9 mouse cellular contexts compared by ENCODE assay signal in the genomic region with DNA sequence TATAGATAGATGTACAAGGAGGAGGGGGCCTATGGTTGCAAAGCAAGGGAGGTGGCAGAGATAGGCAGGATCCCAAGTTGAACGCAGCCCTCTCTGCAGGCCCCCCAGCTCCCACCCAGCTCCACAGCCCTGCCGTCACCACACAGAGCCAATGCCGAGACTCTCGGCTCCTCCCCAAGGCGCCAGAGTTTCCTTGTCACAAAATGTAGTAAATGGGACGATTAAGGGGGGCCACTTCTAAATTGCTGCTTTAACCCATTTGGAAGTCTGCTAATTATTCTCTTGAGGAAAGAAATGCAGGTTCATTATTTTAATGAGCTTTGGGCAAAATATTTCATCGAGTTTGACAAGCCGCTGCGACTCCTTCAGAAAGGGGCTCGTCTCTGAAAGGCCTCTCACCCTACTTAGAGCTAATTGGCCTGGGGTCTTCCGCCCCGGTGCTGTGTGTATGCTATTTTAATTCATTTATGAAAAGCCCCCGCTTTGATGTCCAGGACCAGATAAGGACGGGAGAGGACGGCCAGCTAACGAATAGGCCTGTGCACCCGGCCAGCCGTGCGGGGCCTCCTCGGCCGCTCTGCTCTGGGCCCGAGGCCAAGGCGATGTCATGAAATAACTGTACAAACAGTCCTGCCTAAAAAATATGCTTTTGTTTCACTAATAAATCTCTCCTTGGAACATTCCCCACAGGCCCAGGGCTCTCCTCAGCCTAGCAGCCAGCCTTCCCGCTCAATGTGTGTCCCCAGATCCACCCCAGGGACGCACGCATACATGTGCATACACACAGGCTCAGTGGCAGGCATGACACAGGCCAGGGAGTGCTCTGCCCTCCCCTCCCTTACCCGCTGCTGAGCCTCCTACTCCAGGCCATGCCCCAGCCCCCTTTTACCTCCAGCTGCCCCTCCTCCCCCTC.
DNase-seq lines count a peak whose midpoint lies in the region; ATAC-seq and TF ChIP-seq lines count a peak whose summit lies in the region.
"Had no signal": no experiment of that assay in that cellular context is flagged by ENCODE, and none has a peak within 500 bp of the region (broad histone marks: within the 10 kb centered on the region; RNA-seq: fewer than 3 reads in every experiment).

No protein-coding gene starts in this region.

- peak overlapping the region; percentile 8; the same call in 1 of the 2 replicates for H3K4me3 ChIP-seq in embryonic facial prominence, embryonic 10.5 days
- no peak overlapping the region for H3K4me3 ChIP-seq in hindbrain, embryonic 13.5 days
- 0 out of 2 replicates have a peak overlapping the region, but pooled peaks have one; percentile 5 for H3K4me3 ChIP-seq in limb, embryonic 14.5 days (replicated peaks; ENCODE audit: low read length)
- H3K4me3 ChIP-seq in midbrain, embryonic 16.5 days (ENCODE audit: low read depth, low read length) = no peak overlapping the region

- H3K9me3 ChIP-seq in embryonic facial prominence, embryonic 10.5 days = 0 out of 2 replicates have a peak, but pooled peaks cover 8% of the 10 kb centered on the region
- no peaks in the 10 kb centered on the region for H3K9me3 ChIP-seq in hindbrain, embryonic 13.5 days
- peaks cover 4% of the 10 kb centered on the region for H3K9me3 ChIP-seq in limb, embryonic 14.5 days (ENCODE audit: control insufficient read depth, low read length)
- peaks cover 3% of the 10 kb centered on the region for H3K9me3 ChIP-seq in midbrain, embryonic 16.5 days (replicated peaks; ENCODE audit: control insufficient read depth, low read length, poor library complexity, severe bottlenecking)

- 64% methylated on average over 27 of the region's 27 CpGs for WGBS in embryonic facial prominence, embryonic 10.5 days
- 35% methylated on average over 27 of the region's 27 CpGs for WGBS in hindbrain, embryonic 13.5 days
- 23% methylated on average over 27 of the region's 27 CpGs for WGBS in limb, embryonic 14.5 days
- WGBS in midbrain, embryonic 16.5 days = 30% methylated on average over 27 of the region's 27 CpGs

- H3K27me3 ChIP-seq in embryonic facial prominence, embryonic 10.5 days (replicated peaks; ENCODE audit: low read depth, poor library complexity, severe bottlenecking) = peaks cover 30% of the 10 kb centered on the region
- H3K27me3 ChIP-seq in hindbrain, embryonic 13.5 days = no peaks in the 10 kb centered on the region
- H3K27me3 ChIP-seq in limb, embryonic 14.5 days (ENCODE audit: control insufficient read depth, insufficient read depth, low read length) = no peaks in the 10 kb centered on the region
- H3K27me3 ChIP-seq in midbrain, embryonic 16.5 days (ENCODE audit: control insufficient read depth, insufficient read depth, low read depth, low read length) = no peaks in the 10 kb centered on the region

- peak; percentile 31 for DNase-seq in embryonic facial prominence, embryonic 10.5 days (ENCODE audit: low spot score)
- DNase-seq in gastrocnemius, postnatal 10 days = peak; percentile 77
- peak; percentile 83 for DNase-seq in limb, embryonic 14.5 days (ENCODE audit: low spot score)
- DNase-seq in spleen, postnatal 10 days (ENCODE audit: low spot score in 2 of 2) = no peak
- DNase-seq in frontal cortex, postnatal 14 days (ENCODE audit: low spot score in 2 of 2) = no peak
- no peak for DNase-seq in right cerebral cortex, adult 18-20 months

- H3K36me3 ChIP-seq in embryonic facial prominence, embryonic 10.5 days (replicated peaks) = no peaks in the 10 kb centered on the region
- H3K36me3 ChIP-seq in hindbrain, embryonic 13.5 days = no peaks in the 10 kb centered on the region
- no peaks in the 10 kb centered on the region for H3K36me3 ChIP-seq in limb, embryonic 14.5 days (ENCODE audit: control insufficient read depth, insufficient read depth, low read length)
- no peaks in the 10 kb centered on the region for H3K36me3 ChIP-seq in midbrain, embryonic 16.5 days (ENCODE audit: control insufficient read depth, insufficient read depth, low read length)

- peak overlapping the region; percentile 49; the same call in 1 of the 2 replicates for H3K9ac ChIP-seq in hindbrain, embryonic 13.5 days
- H3K9ac ChIP-seq in limb, embryonic 14.5 days (ENCODE audit: low read depth, low read length, severe bottlenecking) = peak overlapping the region; percentile 38; the same call in 1 of the 2 replicates
- H3K9ac ChIP-seq in midbrain, embryonic 16.5 days (ENCODE audit: low read depth, low read length) = peak overlapping the region; percentile 15; the same call in 1 of the 2 replicates

- peak overlapping the region; percentile 11 for H3K27ac ChIP-seq in embryonic facial prominence, embryonic 10.5 days (replicated peaks)
- peak overlapping the region; percentile 63 for H3K27ac ChIP-seq in hindbrain, embryonic 13.5 days
- peak overlapping the region; percentile 85 for H3K27ac ChIP-seq in limb, embryonic 14.5 days (replicated peaks; ENCODE audit: low read depth, low read length)
- peak overlapping the region; percentile 62; the same call in 1 of the 2 replicates for H3K27ac ChIP-seq in midbrain, embryonic 16.5 days (ENCODE audit: low read length)
- H3K27ac ChIP-seq: macrophage had no signal

- ATAC-seq in hindbrain, embryonic 13.5 days (ENCODE audit: low FRiP score) = peak; percentile 81
- peak; percentile 89 for ATAC-seq in limb, embryonic 14.5 days (ENCODE audit: low FRiP score, low read depth)
- ATAC-seq in midbrain, embryonic 16.5 days = peak; percentile 90

- peaks cover 31% of the 10 kb centered on the region for H3K4me1 ChIP-seq in embryonic facial prominence, embryonic 10.5 days
- peaks cover 45% of the 10 kb centered on the region for H3K4me1 ChIP-seq in hindbrain, embryonic 13.5 days (replicated peaks)
- H3K4me1 ChIP-seq in limb, embryonic 14.5 days (ENCODE audit: control insufficient read depth, insufficient read depth, low read length) = peaks cover 30% of the 10 kb centered on the region
- peaks cover 16% of the 10 kb centered on the region for H3K4me1 ChIP-seq in midbrain, embryonic 16.5 days (ENCODE audit: control insufficient read depth, insufficient read depth, low read length)

- H3K4me2 ChIP-seq in hindbrain, embryonic 13.5 days = peak overlapping the region; percentile 15; the same call in 1 of the 2 replicates
- H3K4me2 ChIP-seq in limb, embryonic 14.5 days (replicated peaks; ENCODE audit: low read depth, low read length, severe bottlenecking) = peak overlapping the region; percentile 20
- H3K4me2 ChIP-seq in midbrain, embryonic 16.5 days (ENCODE audit: low read length) = no peak overlapping the region

- no peak for TF ChIP-seq POLR2A in limb, embryonic 14.5 days (IDR thresholded peaks at IDR 0.05; ENCODE audit: borderline replicate concordance, extremely low read depth, insufficient read depth, insufficient read length)

Comparison
In these comparisons a context has a peak if more than half of its experiments do, and no peak if none do; other contexts are left out.
1. DNase-seq: peak in embryonic facial prominence, embryonic 10.5 days (single experiment), gastrocnemius, postnatal 10 days (single experiment) and limb, embryonic 14.5 days (single experiment); none in spleen, postnatal 10 days (0 of 2), frontal cortex, postnatal 14 days (0 of 2) and right cerebral cortex, adult 18-20 months (single experiment).
2. H3K27ac ChIP-seq: peak in every context shown above with its lines; median percentile 85 in limb, embryonic 14.5 days; 63 in hindbrain, embryonic 13.5 days; 62 in midbrain, embryonic 16.5 days; 11 in embryonic facial prominence, embryonic 10.5 days.
3. H3K4me3 ChIP-seq: peak in embryonic facial prominence, embryonic 10.5 days (single experiment) and limb, embryonic 14.5 days (single experiment); none in hindbrain, embryonic 13.5 days (single experiment) and midbrain, embryonic 16.5 days (single experiment).
4. Peak in every context shown above with its lines, with median percentiles within 50 percentile points of each other: ATAC-seq and H3K9ac ChIP-seq.